Mouse (Mus musculus) neural tube, embryonic 12.5 days (tissue): Measurements from ENCODE around the gene Enthd1. TPM values are rescaled to one million over a fixed set of nuclear protein-coding genes. Genes with fewer than 3 reads are reported as not detected.
A peak's percentile ranks its signal among the peaks of the same experiment; 100 is the strongest.
"Not testable (repeated sequence)": the region's sequence is repeated elsewhere in the genome, so short reads cannot be mapped to it uniquely, and the experiment has no call there.

Experiments used
- ATAC-seq: fragments of 200-750 bp; cut with Nextera tagmentation; 2 replicates; pipeline ENCODE4 v1.8.0; 2017; ENCODE audit warnings: low read depth, mild to moderate bottlenecking, moderate TSS enrichment, moderate library complexity; ENCODE audit not compliant: low FRiP score
- H3K27ac ChIP-seq: fragments of 300-500 bp; sonication (generic); 2 replicates; pipeline ENCODE4 v1.5.1; 2016
- H3K27me3 ChIP-seq: fragments of 300-500 bp; sonication (generic); replicated peaks from 2 replicates; pipeline ENCODE4 v1.6.1; 2016; ENCODE audit warnings: mild to moderate bottlenecking
- H3K36me3 ChIP-seq: fragments of 300-500 bp; sonication (generic); 2 replicates; pipeline ENCODE4 v1.6.1; 2016; ENCODE audit warnings: mild to moderate bottlenecking
- H3K4me1 ChIP-seq: fragments of 300-500 bp; sonication (generic); 2 replicates; pipeline ENCODE4 v1.6.1; 2016
- H3K4me2 ChIP-seq: fragments of 300-500 bp; sonication (generic); replicated peaks from 2 replicates; pipeline ENCODE4 v1.6.1; 2016; ENCODE audit warnings: mild to moderate bottlenecking
- H3K4me3 ChIP-seq: fragments of 300-500 bp; sonication (generic); 2 replicates; pipeline ENCODE4 v1.5.1; 2016
- H3K9ac ChIP-seq: fragments of 300-500 bp; sonication (generic); 2 replicates; pipeline ENCODE4 v1.6.1; 2016; ENCODE audit warnings: mild to moderate bottlenecking
- H3K9me3 ChIP-seq: fragments of 300-500 bp; sonication (generic); 2 replicates; pipeline ENCODE4 v1.6.1; 2016; ENCODE audit warnings: mild to moderate bottlenecking
- WGBS: fragments of 180-500 bp; shearing (Covaris S2); methylation state at CpG from one replicate; pipeline ENCODE4 v1.1.7; 2016; 5-methylcytosine and 5-hydroxymethylcytosine counted together
- polyA plus RNA-seq: library from polyadenylated mRNA; unstranded; fragments of >200 nt; fragmentation: Nextera tagmentation; extraction: Ambion mirVana; gene quantifications from 2 replicates; pipeline ENCODE4 v1.2.1, GENCODE M21; 2016

The Enthd1 gene
- polyA plus RNA-seq, 1 experiment from 2014 or later = not detected

DNA sequence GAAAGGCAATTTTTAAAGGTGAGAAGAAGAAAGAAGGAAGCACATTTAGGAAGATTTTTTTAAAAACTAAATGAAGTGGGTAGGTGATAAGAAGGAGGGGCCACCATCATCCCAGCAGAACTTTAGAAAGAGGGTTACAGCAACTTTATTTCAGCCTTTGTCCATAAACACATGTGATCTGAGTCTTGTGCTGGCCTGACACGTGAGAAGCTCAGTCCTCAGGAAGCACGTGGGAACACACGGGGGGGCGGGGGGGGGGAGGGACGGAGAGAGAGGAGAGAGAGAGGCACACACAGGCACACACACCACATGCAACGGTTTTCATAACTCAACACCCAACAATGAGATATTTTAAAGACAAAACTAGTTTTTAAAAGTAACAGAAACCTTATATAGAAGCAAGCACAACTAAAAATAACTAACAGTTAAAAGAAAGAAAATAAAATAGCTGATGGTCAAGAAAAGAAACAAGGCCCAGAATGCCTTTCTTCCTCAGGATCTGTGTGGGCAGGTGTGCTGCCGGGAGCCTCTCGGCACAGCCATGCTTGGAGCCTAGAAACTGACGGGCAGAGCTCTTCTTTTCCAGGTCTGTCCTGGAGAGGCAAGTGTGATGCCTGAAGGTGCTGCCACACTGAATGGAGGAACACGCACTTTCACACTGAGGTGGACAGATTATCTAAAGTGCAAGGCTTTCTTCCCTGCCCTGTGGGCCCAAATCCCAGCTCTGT, 43.1 kb downstream of the Enthd1 start:
- H3K27ac ChIP-seq = no peak overlapping the region

DNA sequence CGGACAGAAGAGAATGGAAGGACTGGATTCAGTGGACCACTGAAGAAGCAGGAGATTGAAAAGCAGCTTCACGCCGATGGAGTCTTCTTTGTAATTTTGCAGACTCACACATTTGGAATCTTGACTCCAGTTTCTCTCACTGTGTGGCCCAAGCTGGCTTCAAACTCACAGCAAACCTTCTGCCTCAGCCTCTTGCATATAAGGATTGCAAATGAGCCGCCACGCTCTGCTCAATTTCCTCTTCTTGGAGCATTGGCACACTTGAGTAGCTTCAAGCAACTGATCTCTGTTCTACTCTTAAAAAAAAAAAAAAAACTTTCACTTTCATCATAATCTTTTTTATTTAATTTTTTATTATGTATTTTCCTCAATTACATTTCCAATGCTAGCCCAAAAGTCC, 45.0 kb downstream of the Enthd1 start:
- WGBS = 91% methylated on average over 5 of the region's 5 CpGs
- no peak for ATAC-seq

More for the DNA sequence above, 43.1 kb downstream of the Enthd1 start:
- H3K9me3 ChIP-seq = no peaks in the 10 kb centered on the region
- H3K9ac ChIP-seq = no peak overlapping the region
- no peaks in the 10 kb centered on the region for H3K4me1 ChIP-seq
- ATAC-seq = no peak
- H3K4me3 ChIP-seq = no peak overlapping the region
- H3K4me2 ChIP-seq = no peak overlapping the region
- H3K36me3 ChIP-seq = no peaks in the 10 kb centered on the region
- WGBS = 64% methylated on average over 9 of the region's 10 CpGs
- H3K27me3 ChIP-seq = no peaks in the 10 kb centered on the region

DNA sequence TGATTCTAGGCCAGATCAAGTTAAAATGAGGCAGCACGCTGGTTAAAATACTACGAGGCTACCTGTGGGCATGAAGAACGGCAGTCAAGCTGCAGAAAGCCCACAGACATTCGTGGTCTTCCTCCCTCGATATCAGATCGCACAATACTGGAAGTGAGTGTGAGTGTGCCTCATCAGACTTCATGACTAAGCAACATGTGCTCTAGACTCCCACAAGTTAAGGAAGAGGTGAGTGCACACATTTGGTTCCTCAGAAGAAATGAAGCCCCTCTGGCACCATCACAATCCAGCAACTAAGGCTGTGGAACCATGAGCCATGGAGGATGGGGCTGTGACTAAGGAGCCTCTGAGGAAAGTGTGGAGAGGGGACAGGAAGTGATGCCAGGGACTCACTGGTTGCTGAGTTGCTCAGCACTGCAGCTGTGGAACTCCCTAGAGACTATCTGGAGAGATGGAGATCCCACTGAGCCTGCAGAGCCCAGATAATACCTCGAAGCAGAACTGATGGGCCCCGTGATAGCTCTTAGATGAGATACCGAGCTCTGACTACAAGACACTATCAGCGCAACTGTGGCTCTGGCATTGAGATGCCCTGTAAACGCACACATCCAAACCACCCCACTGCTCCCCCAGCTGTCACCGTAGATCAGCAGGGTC, 46.3 kb downstream of the Enthd1 start:
- H3K27ac ChIP-seq = no peak overlapping the region
- no peaks in the 10 kb centered on the region for H3K4me1 ChIP-seq
- no peaks in the 10 kb centered on the region for H3K36me3 ChIP-seq
- H3K4me2 ChIP-seq = no peak overlapping the region
- H3K4me3 ChIP-seq = no peak overlapping the region
- 91% methylated on average over 12 of the region's 12 CpGs for WGBS
- H3K9ac ChIP-seq = no peak overlapping the region
- no peaks in the 10 kb centered on the region for H3K27me3 ChIP-seq
- ATAC-seq = no peak
- H3K9me3 ChIP-seq = no peaks in the 10 kb centered on the region

More for the DNA sequence above, 45.0 kb downstream of the Enthd1 start:
- H3K27ac ChIP-seq = no peak overlapping the region
- H3K27me3 ChIP-seq = no peaks in the 10 kb centered on the region
- no peak overlapping the region for H3K9ac ChIP-seq
- H3K4me2 ChIP-seq = no peak overlapping the region
- no peaks in the 10 kb centered on the region for H3K9me3 ChIP-seq
- H3K4me1 ChIP-seq = no peaks in the 10 kb centered on the region
- H3K36me3 ChIP-seq = no peaks in the 10 kb centered on the region
- no peak overlapping the region for H3K4me3 ChIP-seq

DNA sequence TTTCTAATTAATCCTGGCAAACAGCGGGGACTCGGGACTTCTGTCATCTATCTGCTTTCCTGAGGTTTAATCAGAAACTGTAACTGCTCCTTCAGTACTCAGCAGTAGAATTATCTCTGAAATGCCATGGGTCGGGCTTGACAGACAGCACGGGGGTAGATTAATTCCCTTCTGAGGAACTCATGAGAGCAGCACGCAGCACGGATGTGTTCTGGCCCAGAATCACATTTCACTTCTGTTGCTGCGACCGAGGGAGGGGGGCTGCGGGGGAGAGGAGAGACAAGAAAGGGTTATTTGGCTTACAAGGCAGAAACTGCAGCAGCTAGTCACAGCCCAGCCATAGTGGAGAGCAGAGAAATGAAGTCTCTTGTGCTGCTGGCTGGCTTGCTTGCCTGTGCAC, 47.0 kb downstream of the Enthd1 start:
- Histone ChIP-seq H3K4me2 (no peak overlapping the region), H3K4me3 (no peak overlapping the region), H3K27ac (no peak overlapping the region), H3K9ac (no peak overlapping the region), H3K36me3 (no peaks in the 10 kb centered on the region), H3K27me3 (no peaks in the 10 kb centered on the region), H3K4me1 (no peaks in the 10 kb centered on the region), H3K9me3 (no peaks in the 10 kb centered on the region)
- ATAC-seq = no peak
- WGBS = 60% methylated on average over 9 of the region's 9 CpGs

DNA sequence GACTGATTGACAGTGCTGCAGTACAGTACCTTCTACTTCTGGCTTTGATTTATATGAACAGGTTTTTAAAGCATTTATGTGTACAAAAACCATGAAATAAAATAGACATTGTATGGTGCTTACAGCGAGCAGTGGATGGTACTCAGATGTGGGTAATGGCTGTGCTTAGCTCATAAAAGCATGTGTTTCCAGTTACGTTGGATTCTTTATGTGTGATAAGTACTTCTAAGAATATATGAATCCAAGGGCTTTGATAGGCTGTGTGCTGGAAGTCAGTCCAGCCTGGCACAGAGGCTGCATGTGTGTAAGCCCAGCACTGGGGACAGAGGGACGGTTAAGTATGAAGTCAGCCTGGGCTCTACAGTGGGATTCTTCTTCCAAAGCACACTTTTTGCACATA, 48.4 kb downstream of the Enthd1 start:
- ATAC-seq = no peak
- WGBS = 88% methylated on average over 3 of the region's 3 CpGs

DNA sequence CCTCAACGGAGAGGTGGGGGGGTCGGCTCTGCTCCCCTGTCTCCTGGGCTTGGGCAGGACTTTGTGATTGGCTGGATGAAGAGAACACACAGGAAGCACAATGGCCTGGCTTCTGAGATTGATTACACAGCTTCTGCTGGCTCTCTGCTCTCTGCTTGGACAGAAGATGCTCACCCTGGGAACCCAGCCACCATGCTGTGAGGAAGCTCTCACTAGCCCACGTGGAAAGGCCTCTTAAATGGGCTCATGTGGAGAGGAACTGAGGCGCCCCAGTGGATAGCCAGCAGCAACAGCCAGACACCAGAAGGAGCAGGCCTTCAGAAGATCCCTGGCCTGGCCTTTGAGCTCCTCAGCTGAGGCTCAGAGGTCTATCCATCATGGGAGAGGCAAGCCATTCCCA, 59.9 kb downstream of the Enthd1 start:
- H3K27me3 ChIP-seq = no peaks in the 10 kb centered on the region
- H3K4me1 ChIP-seq = peaks cover 6% of the 10 kb centered on the region
- no peaks in the 10 kb centered on the region for H3K36me3 ChIP-seq
- no peak overlapping the region for H3K4me3 ChIP-seq
- no peak overlapping the region for H3K4me2 ChIP-seq
- no peak overlapping the region for H3K27ac ChIP-seq
- H3K9me3 ChIP-seq = no peaks in the 10 kb centered on the region
- peak; percentile 63; the same call in 1 of the 2 replicates for ATAC-seq
- no peak overlapping the region for H3K9ac ChIP-seq
- 5% methylated on average over 4 of the region's 4 CpGs for WGBS

More for the DNA sequence above, 48.4 kb downstream of the Enthd1 start:
- Histone ChIP-seq H3K36me3 (no peaks in the 10 kb centered on the region), H3K9ac (no peak overlapping the region), H3K4me1 (no peaks in the 10 kb centered on the region), H3K9me3 (no peaks in the 10 kb centered on the region), H3K27me3 (no peaks in the 10 kb centered on the region), H3K4me3 (no peak overlapping the region), H3K27ac (no peak overlapping the region), H3K4me2 (no peak overlapping the region)

DNA sequence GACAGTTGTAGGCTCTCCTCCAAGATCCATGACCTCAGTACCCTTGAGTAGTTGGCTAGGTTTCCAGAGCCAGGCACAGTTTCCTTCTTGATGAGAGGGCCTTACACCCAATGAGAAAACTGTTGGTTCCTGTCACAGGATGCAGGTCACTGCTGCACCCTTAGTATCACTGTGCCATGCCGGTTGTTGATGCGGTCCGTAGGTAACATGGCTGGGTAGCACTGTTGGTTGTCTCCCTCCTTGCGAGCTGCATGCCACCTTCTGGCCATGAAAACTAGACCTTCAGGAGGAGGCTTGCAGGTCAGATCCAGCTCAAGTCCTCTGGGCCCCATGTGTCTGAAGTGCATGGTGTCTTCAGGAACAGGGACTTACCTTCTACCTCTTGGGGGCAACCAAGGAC, 61.8 kb downstream of the Enthd1 start:
- H3K4me2 ChIP-seq, ATAC-seq, H3K9me3 ChIP-seq, H3K9ac ChIP-seq, H3K4me1 ChIP-seq, H3K4me3 ChIP-seq, H3K27me3 ChIP-seq, H3K36me3 ChIP-seq, H3K27ac ChIP-seq: not testable (repeated sequence)
- over 99% methylated on average over 4 of the region's 4 CpGs for WGBS

DNA sequence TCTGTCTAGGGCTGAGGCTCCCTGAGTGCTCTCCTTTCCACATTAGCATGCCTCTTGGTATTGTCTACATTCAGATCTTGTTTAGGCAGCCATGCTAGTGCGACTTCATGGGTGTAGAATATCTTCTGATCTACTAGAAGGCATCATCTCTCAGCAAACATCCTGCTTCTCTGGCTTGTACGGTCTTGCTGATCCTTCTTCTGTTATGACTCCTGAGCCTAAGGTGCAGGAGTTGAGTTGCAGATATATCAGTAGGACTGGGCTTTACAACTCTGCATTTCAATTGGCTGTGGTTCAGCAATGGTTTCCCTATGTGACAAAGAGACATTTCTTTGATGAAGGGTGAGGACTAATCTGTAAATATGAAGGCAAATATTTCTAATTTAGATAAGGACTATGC, 62.2 kb downstream of the Enthd1 start:
- no peak for ATAC-seq
- 91% methylated on average over 2 of the region's 2 CpGs for WGBS
- no peak overlapping the region for H3K9ac ChIP-seq
- no peaks in the 10 kb centered on the region for H3K9me3 ChIP-seq
- H3K27ac ChIP-seq = no peak overlapping the region
- H3K36me3 ChIP-seq = no peaks in the 10 kb centered on the region
- peaks cover 6% of the 10 kb centered on the region for H3K4me1 ChIP-seq
- no peak overlapping the region for H3K4me2 ChIP-seq
- H3K27me3 ChIP-seq = no peaks in the 10 kb centered on the region
- H3K4me3 ChIP-seq = no peak overlapping the region

DNA sequence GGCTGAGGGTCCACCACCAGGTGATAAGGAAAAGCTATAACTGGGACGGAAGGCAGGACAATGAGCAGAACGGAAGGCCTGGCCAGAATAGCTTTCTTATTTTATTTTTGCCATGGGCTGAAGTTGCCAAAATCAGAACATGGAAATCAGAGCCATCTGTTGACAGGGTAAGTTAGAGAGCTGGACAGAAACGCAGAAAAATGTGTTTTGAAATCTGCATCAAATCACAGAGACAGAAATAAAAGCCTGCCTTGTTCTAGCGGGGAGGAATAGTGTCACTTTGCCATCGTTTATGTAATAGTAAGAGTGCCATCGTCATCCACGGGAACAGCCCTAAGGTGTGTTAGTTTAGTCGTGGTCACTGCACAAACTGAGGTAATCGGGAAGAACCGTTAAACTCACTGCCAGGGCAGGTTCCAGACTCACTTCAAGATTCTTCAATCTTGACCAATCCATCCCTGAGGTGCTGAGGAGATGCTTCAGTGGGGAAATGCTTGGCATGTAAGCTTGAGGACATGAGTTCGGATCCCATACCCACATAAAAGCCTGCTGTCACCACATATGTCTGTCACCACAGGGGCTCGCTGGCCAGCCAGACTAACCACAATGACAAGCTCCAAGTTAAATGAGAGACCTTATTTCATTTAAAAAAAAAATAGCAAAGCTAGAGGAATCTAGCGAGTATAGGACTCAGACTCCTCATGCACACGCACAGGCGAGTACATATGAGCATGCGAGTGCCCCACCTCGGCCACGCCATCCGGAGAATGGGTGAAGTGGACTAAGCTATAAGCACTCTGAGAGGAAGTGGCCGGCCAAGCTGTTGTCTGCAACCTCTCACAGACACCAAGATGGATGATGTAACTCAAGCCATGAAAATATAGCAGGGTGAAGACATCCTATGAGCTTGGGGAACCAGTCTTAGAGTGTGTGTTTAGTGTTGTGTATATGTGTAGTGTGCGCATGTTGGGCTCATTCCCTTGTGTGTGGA, 63.6 kb downstream of the Enthd1 start:
- Histone ChIP-seq H3K4me1 (peaks cover 6% of the 10 kb centered on the region), H3K9ac (no peak overlapping the region), H3K27me3 (no peaks in the 10 kb centered on the region), H3K36me3 (no peaks in the 10 kb centered on the region), H3K9me3 (no peaks in the 10 kb centered on the region), H3K4me2 (no peak overlapping the region), H3K4me3 (no peak overlapping the region), H3K27ac (no peak overlapping the region)
- 87% methylated on average over 21 of the region's 21 CpGs for WGBS
- ATAC-seq = no peak

DNA sequence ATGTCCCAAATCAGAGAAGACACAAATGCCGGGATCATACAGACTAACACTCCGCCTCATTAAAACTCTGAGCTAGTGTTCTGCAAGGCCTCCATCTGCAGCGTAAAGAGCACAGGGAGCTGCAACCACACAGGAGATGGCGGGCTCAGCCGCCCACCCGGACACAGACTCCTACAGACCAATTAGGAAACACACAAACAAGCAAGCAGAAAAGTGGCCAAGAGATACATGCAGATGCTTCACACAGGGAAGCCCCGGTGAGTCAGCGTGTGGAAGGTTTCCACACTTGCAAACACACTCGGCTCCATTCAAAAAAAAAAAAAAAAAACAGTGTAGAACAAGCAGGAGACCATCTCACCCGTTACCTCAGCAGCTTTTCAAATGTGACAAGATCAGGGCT, 64.5 kb downstream of the Enthd1 start:
- peaks cover 6% of the 10 kb centered on the region for H3K4me1 ChIP-seq
- no peaks in the 10 kb centered on the region for H3K9me3 ChIP-seq
- no peak overlapping the region for H3K4me2 ChIP-seq
- ATAC-seq = no peak
- H3K4me3 ChIP-seq = no peak overlapping the region
- 78% methylated on average over 10 of the region's 10 CpGs for WGBS
- H3K36me3 ChIP-seq = no peaks in the 10 kb centered on the region
- no peaks in the 10 kb centered on the region for H3K27me3 ChIP-seq
- no peak overlapping the region for H3K9ac ChIP-seq
- no peak overlapping the region for H3K27ac ChIP-seq

DNA sequence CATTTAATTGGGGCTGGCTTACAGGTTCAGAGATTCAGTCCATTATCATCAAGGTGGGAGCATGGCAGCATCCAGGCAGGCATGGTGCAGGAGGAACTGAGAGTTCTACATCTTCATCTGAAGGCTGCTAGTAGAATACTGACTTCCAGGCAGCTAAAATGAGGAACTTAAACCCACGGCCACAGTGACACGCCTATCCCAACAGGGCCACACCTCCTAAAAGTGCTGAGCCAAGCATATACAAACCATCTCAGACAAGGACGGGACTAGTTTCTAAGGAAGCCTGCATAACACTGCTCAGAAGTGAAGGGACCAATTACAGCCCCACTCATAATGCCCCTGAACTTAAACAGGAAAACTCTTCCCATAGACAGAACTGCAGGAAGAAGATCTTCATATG, 67.2 kb downstream of the Enthd1 start:
- not testable (repeated sequence) for H3K27ac ChIP-seq, H3K9ac ChIP-seq, H3K4me1 ChIP-seq, H3K27me3 ChIP-seq, H3K4me3 ChIP-seq, ATAC-seq, H3K4me2 ChIP-seq, H3K36me3 ChIP-seq, H3K9me3 ChIP-seq
- WGBS = 92% methylated on average over 3 of the region's 3 CpGs

DNA sequence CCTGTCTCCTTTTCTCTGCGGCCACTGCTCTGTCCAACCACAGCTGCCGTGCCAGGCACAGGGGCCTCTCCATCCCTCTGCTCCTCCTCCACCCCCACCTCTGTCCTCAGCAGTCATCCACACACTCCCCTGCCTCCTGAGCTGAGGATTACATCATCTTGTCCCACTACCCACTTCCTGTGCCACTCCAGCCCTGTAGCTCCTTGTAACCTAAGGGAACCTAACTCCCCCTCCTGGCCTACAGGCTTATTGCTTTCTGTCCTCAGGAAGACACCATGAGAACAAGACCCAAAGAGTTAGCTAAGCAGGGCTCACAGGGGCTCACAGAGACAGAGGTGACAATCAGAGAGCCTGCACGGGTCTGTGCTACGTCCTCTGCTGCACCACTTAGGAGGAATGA, 73.5 kb downstream of the Enthd1 start:
- WGBS = 78% methylated on average over 4 of the region's 4 CpGs
- Histone ChIP-seq H3K4me2 (no peak overlapping the region), H3K27ac (no peak overlapping the region), H3K36me3 (no peaks in the 10 kb centered on the region), H3K27me3 (peaks cover 8% of the 10 kb centered on the region; the same call in 1 of the 2 replicates), H3K4me3 (no peak overlapping the region), H3K9ac (no peak overlapping the region), H3K9me3 (no peaks in the 10 kb centered on the region), H3K4me1 (0 out of 2 replicates have a peak, but pooled peaks cover 6% of the 10 kb centered on the region)
- ATAC-seq = no peak
